Mouse (Mus musculus) gonadal fat pad, adult 2 months (tissue): ENCODE results near the gene Gm28047. TPM values are rescaled to one million over a fixed set of nuclear protein-coding genes. Genes with fewer than 3 reads are reported as not detected.

Experiments
- DNase-seq: peaks from one replicate; pipeline ENCODE4 v3.0.0-alpha.2; 2012; ENCODE audit warnings: low read depth
- polyA plus RNA-seq: library from polyadenylated mRNA; depleted of rRNA; stranded (reverse); fragments of >200 nt; gene quantifications from 2 replicates; pipeline ENCODE4 v1.2.3, GENCODE M21; 2012

Gm28047 gene
- polyA plus RNA-seq, 1 experiment, result not detected

DNA sequence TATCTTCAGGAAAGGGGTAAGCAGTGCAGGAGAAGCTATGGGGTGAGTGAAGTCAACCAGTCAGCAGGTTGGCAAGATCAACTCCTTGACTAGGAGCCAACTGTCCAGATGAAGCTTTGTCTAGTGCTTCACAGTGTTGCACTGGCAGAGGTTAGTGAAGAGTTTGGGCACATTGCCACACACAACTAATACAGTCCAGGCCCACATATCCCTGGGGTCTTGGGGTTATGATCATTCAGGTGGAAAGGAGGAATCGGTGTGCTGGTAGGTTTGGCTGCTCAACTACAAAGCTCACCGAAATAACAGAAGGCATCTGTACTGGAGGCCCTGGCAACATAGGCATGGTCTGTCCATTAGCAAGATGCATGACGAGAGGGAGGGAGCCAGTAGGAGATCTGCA is 77.4 kb downstream of the Gm28047 start:
- DNase-seq, result no peak

DNA sequence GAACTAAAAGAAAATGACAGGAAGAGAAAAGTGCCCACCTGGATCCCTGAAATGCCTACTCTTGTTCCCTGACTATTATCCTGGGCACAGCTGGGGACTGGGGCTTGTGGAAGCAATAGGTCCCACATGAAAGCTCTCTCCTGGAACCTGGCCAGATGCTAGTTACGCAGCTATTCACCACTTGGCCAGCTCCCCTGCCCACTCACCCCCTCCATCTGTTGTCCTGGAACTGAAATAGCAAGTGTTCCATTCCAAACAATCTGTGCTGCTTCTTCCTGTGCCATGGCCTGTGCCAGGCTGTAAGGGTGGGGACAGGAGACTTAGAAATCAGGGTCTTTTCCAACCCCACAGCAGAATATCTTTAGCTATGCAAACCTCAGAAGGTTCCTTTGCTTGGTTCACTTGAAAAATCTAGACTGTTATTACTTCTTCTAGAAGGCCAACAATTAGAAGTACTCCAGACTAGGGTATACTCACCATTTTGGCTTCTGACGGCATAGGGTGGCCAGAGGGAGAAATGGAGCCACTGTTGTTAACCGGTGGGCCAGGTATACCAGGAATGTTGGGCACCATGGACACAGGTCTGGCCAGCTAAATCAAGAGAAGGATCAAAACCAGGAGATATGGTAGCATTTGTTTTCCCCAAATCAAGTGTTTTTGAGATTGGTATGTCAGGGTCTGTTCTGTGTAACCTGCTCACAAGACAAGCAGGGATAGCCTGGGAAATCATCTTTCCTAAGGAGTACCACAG is 78.0 kb downstream of the Gm28047 start:
- DNase-seq, result no peak

DNA sequence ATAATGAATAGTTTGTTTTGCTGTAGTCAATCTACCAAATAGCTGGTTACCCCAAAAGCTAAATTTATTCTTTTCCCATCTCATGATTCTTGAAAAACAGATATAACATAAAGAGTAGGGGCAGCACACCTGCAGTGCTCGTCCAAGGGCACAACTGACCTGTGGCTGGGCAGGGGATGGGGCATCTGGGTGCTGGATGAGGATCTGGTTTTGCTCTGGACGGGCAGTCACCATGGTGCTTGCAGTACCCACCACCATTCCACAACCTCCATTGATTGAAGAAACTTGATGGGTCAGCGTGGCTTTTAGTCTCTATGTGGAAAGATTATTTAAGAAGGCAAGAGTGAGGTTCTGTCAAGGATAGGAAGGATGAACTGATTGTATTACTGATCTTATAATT is 78.6 kb downstream of the Gm28047 start:
- no peak for DNase-seq

DNA sequence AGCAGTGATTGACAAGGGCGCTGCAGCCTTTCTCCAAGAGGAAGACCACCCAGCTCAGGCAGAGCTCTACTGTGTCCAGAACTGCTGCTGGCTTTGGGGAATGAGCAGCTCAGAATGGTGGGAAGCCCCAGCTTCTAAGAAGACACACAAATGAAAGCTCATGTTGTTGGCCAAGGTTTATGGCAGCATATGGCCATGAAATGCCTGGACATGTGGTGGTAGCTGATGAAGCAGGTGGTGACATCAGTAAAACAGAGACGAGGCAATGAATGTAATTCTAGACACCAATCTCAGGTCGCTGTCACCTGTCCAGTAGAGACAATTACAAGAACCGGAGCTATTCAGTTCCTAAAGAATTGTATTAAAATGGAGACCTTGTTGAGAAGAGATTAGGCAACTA is 80.1 kb downstream of the Gm28047 start:
- DNase-seq, result no peak

DNA sequence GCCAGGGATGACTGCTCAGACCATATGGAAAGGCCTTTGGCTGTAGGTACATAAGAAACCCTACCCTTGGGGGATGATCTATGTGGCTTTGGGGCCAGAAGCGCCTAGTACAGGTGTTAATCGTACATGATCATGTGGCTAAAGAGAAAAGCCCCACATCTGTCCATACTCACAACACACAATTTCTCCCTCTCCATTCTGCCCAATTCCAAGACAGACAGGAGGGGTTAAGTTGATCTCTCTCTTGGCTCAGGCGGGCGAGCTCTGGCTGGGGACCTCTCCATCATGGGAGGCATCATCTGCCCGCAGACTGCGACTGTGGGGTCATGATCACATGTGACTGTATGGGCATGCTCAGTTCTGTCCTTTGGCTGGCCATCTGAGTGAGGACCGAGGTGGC is 90.9 kb downstream of the Gm28047 start:
- DNase-seq, result no peak

DNA sequence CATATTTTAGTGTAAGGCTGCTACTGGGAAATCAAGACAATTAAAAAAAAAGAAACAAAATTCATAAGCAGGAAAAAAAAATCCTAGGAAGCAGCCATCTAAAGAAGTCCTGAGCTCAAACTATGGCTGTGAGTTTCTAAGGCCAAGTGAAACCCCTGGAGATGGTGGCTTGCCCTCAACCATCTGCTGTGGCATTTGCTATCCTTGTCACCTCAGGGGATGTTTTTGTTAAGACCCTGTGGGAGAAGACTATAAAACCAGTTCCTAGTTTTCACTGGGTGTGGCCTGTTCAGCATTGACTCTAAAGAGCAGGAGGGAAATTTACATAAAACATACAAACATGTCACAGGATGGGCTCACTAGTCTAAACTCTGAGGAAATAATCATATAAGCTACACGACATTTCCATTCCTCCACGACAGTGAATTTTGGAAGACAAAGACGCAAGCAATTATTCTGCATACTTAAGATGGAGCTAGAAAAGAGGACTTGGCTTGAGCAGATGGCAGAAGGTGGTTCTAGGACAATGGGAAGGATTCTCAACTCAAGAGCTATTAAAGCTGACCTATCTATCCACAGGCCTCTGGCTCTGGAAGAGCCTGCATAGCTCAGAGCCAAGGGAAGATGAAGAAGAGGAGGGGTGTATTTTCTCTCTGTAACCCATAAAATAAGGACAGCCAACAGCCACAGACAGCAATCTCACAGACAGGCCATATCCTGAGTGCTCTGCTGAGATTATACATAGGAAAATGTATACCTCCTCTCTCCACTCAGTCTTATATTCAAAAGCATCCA is 92.6 kb downstream of the Gm28047 start:
- no peak for DNase-seq

GRCm38 (mm10) chr15:102531586-102531985 is 93.3 kb downstream of the Gm28047 start:
- no peak for DNase-seq

GRCm38 (mm10) chr15:102530566-102530965 is 94.3 kb downstream of the Gm28047 start:
- no peak for DNase-seq

- DNase-seq, result no peak
These were observed 96.5 kb downstream of the Gm28047 start for GRCm38 (mm10) chr15:102528396-102528795.

DNA sequence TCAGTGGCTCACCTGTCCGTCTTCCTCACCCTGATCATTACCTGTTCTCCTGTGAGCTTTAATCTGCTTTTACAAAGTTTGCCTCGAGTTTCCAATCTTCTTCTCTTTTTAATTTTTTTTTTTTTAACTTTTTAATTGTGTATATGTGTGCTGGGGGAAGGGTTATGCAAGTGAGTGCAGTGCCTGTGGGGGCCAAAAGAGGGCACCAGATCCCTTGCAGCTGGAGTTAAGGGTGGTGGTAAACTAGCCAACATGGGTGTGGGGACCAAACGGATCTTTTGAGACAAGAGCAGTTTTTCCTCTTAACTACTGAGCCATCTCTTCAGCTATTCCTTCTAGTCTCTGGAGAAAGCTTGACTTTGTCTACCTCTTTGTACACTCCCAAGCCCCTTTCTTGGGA is 96.9 kb downstream of the Gm28047 start:
- no peak for DNase-seq

DNA sequence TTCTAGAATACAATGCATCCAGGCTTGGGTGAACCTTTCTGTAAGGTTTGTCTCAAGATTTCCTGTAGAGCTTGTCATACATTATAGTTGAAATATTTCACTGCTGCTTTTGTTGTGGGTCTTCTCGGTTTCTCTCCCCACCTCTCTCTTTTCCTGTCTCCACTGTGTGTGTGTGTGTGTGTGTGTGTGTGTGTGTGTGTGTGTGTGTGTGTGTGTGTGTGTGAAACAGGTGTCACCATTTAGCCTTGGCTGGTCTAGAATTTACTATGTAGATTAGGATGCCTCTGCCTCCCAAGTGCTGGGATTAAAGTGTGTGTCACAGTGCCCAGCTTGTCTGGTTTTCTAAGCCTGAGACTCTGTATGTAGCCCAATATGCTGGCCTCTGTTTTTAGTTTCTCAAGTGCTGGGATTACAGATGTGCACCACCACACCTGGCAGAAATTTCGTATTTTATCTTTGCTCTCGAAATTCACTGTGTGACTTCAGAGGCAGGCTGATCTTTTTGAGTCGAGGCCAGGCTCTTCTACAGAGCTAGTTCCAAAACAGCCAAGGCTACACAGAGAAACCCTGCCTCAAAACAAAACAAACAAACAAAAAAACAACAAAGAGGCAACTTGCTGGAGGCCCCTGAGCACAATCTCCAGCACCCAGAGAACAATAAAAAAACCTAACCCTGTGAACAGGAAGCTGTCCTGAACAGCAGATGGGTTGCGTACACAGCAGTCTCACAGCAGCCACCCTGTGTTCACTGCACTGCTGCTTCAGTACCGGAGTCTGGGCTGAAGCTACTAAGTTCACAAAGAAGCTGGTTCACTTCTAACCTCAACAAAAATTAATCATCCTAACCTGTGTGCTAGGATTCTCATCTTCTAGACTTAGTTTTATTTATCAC is 98.5 kb downstream of the Gm28047 start:
- DNase-seq, result no peak

GRCm38 (mm10) chr15:102524892-102525485 is 99.9 kb downstream of the Gm28047 start, which contains the start of gene Npff:
Npff (minus strand) TSS chr15:102524942.
- DNase-seq, result no peak

- no peak for DNase-seq
These were observed 103.4 kb downstream of the Gm28047 start for GRCm38 (mm10) chr15:102521480-102521879.

GRCm38 (mm10) chr15:102520416-102520815 is 104.5 kb downstream of the Gm28047 start:
- DNase-seq, result no peak

DNA sequence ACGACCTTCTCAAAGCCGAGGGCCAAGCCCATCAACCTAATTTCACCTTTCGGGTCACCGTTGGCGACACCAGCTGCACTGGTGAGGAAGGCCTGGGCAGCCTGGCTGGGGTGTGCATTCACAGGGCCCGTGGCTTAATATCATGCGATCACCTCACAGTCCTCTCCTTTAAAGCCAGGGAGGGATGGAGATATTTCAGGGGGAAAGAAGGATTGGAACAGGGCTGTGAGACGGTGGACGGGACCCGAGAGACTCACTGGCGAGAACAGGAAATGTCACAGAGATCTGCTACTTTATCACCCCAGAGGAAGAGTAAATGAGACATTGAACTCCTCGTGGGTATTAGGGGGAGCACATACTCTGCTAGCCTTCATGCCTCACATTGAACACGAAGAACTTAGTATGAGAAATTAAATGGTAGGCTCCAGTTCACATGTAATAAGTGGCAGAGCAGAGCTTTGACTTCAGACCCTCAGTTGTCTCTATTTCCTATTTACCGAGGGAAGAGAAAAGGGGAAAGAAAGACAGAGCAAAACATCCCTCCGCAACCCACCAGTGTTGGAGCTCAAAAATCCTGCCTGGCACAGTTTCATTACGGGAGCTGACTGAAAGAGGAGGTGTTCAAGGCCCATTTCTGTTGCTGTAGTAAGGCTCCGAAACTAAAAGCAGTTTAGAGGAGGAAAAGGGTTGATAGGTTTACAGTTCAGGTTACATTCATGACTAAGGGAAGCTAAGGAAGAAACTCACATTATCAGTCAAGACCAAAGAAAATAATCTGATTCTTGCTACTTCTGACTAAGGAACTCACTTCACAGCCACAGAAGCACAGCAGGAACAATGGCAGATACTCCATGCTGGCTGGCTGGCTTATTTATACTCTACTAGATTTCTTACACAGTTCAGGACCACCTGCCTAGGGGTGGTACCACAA is 105.4 kb downstream of the Gm28047 start:
- DNase-seq, result no peak

DNA sequence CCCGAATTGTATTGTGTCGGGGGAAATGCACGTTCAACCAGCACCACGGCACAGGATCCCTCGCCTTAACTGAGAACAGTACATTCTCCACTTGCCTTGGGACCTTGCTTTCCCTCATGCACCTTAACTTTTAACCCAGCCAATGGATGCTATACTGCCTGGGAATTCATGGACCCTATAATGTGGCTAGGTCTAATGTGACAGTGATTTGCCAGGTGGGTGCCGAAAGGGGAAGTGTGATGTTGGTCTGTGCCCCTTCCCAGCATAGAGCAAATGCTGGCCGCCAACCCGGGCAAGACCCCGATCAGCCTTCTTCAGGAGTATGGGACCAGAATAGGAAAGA is 106.0 kb downstream of the Gm28047 start:
- no peak for DNase-seq

DNA sequence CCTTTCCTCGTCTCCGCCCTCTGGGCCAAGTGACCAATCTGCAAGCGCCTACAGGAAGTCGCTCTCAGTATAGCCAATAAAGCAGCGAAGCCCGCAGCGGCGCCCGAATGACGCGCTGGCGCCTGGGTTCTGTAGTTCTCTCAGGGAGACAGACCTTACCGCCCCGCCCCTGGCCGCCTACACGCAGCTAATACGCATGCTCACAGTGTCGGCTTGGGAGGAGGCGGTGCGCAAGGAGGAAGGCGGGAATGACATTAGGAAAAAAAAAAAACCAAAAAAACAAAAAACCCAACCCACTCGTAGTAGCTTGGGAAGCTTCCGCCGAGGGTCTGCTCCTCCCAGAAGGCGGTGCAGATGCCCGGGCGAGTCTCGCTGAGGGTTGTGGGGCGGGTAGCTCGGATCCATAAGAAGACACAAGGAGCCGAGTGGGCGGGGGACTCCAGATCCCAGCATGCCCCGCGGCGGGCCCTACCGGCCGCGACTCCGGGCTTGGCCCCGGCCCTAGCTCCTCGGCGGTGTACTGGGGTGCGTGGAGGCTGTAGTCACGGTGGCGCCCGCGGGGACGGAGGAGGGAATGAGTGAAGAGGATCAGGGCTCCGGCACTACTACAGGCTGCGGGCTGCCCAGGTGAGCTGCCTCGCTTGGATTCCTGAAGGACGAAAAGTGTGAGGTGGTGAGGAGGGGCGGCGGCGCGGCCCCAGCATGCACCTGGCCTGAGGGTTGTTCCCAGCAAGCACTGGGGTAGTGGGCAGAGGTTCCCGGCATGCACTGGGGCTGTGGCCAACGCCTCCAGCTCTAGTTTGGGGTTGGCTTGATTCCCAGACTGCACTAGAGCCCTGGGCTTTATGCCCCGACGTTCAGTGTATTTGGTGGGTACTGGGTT is 106.7 kb downstream of the Gm28047 start, which contains the start of gene Tarbp2:
Gene Tarbp2, plus strand, starts transcription at position 217 of the 883 bp plus-strand sequence.
- peak; percentile 99 for DNase-seq

DNA sequence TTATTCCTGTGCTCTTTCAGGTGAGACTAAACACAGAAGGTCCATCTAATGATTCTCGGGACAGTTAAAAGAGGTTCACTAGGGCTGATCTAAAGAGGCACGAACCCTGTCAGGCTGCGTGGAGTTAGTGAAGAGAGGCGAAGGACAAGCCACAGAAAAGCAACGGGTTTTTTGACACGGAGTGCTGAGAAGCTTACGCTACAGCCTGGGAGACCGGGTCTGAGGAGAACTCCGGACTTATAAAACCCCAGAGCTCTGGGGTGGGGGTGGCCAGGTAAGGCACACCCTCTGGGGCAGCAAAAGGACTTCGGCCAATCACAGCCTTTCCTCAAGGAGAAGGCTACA is 107.3 kb downstream of the Gm28047 start:
- no peak for DNase-seq

DNA sequence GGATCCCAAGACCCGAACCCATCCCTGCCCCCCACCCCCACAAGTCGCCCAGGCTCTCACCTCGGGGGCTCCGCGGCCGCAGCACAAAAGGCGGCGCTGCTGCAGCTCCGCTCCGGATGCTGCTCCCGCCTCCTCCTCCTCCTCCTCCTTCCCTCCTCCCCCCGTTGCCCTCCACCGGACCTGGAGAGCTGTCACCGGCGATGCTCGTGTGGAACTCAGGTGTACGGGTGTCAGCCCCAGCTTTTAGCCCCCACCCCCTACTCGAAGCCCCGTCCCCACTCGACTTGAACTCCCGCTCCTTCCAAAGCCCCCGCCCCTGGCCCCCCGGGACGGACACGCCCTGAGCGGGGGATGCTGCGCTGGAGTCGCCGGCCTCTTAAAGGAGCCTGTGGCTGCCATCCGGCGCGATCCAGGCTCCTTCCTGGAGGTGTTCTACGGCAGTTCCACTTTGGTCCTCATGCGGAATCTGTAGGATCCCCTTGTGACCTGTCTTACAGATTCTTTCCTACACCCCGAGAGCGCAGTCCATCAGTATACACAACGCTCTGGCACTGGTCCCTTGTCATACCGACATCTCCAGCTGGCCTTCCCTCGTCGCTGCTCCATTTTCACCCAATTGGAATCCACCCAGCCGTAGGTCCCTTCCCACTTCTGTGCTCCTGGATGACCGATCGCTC is 108.0 kb downstream of the Gm28047 start, which contains the start of gene Map3k12:
Gene Map3k12, minus strand, starts transcription at position 337 of the 677 bp plus-strand sequence.
- peak; percentile 24 for DNase-seq
